Mouse (Mus musculus) ES-CJ7 (cell line): Measurements from ENCODE around the gene Panx1.

Source experiments
- DNase-seq: peaks from one replicate; pipeline ENCODE4 v3.0.0; 2011; ENCODE audit warnings: low read depth, low spot score

Panx1 gene

DNA sequence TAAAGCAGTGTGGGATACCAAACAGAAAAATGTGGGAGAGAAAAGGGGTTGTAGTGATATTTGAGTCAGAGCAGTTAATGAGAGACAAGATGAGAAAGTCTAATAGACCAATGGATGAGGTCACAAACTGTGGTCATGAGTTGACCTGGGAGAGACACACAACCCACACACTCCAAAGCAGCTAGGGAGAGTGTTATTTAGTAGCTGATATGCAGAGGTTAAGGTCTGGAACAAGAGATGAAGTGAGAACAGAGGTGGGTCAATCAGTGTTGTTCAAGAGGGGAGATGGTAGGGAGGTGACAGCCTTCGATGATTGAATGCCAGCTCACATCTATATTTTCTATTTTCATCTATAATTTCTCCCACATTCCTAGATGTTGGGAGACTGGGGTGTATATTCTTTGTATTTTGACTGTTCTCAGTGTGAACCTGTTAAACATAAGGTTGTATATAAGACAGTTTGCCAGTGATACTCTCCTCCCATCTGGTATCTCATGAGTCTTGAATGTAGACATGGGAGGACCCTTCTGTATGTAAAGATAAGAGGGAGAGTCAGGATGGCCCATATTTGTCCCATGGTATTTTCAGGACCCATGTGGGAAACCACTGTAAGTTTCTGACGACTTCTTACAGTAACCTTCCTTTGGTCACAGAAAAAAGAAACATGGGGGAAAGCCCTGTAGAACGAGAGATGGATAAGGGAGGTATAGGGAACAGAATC, 74.3 kb downstream of the Panx1 start:
- DNase-seq, result no peak

DNA sequence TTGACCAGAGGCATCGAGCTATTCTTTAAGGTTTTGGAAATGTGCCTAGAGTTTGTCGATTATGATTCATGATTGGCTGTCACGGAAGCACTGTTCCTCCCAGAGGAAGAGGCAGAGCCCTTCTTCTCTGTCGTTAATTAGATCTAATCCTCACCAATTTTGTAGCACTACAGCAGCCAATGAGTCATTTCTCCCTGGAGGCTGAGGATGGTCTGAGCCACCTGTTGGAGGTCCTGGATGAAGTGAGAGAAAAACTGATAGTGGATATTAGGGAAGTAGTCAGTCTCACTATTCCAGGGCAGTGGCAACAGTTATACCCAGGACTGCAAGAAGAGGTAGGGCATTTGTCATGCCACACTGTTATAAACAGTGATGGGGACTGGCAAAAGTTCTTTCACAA, 75.1 kb downstream of the Panx1 start:
- DNase-seq, result no peak

- no peak for DNase-seq
These were observed 77.7 kb downstream of the Panx1 start for GRCm38 (mm10) chr9:14967598-14967997.

DNA sequence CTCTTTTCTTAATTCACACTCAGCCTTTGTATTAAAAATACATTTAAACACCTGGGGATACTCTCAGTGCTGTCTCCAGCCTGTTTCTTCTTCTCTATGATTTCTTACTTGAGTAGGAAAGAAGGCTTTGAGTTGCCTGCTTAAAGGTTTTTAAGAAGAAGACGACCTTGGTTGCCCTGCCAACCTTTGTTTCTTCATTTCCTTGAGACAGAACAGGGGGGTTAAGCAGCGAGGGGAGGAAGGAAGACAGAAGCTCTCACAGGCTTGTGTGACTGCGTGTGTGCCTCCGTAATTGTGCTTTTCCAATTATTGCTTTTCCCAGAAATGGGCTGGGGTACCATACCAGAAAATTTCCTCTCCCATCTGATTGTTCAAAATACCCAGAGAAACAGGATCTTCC, 78.5 kb downstream of the Panx1 start:
- DNase-seq, result no peak

DNA sequence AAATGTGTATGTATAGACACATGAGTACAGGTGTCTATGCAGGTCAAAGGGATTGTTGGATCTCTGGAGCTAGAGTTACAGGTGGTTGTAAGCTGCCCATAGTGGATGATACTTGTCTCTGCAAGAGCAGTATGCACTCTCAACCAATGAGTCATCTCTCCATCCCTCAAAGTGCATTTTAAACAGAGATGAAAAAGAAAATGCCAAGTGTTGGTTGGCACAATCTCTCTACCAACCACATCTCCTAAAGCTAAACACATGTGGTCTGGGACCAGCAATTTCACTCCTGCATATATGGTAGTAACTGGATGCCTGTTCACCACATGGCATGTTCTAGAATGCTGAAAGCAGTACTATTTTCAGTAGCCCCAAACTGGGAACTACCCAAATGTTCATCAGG, 79.9 kb downstream of the Panx1 start:
- no peak for DNase-seq

DNA sequence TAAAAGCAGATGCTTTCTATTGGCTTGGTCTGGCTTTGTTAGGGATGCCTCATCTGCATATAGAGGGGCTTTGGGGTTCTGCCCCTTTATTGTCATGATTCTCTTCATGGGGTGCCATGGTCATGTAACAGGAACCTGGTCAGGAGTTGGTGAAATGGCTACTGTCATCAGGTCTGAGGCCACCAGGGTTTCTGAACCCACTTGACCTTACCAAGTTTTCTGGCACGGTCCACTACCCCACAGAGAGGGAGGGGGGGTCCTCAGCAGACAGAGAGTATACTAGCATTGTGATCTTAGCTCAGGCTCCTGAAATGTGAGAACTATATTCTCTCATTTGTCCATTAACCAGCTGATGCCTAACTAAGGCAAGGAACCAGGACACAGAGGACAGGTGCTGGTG, 82.5 kb downstream of the Panx1 start:
- no peak for DNase-seq

- no peak for DNase-seq
These were observed 90.6 kb downstream of the Panx1 start for GRCm38 (mm10) chr9:14954659-14955058.
